Mouse (Mus musculus) cerebellum, adult 2 months (tissue): ENCODE data around the gene Scfd2. TPM values are rescaled to one million over a fixed set of nuclear protein-coding genes. Genes with fewer than 3 reads are reported as not detected.
A peak's percentile ranks its signal among the peaks of the same experiment; 100 is the strongest.

Source experiments
- DNase-seq, 2 experiments: peaks; one replicate each; pipeline ENCODE4 v3.0.0; 2021
- H3K27ac ChIP-seq: fragments of 200-500 bp; 2 replicates; pipeline ENCODE4 v1.5.1; 2012; ENCODE audit warnings: low read length, control low read depth, inconsistent platforms; ENCODE audit not compliant: insufficient read depth
- H3K27me3 ChIP-seq: fragments of 200-500 bp; 2 replicates; pipeline ENCODE4 v1.6.1; 2012; ENCODE audit warnings: inconsistent platforms, mild to moderate bottlenecking, low read length, moderate library complexity; ENCODE audit not compliant: control insufficient read depth, insufficient read depth
- H3K4me1 ChIP-seq: fragments of 200-500 bp; 2 replicates; pipeline ENCODE4 v1.6.1; 2011; ENCODE audit warnings: low read length; ENCODE audit not compliant: control insufficient read depth, insufficient read depth
- H3K4me3 ChIP-seq: fragments of 200-500 bp; replicated peaks from 2 replicates; pipeline ENCODE3; 2011; ENCODE audit warnings: mild to moderate bottlenecking, low read depth, low read length, control low read depth; ENCODE audit not compliant: insufficient read depth
- CTCF ChIP-seq: fragments of 200-500 bp; IDR thresholded peaks from 2 replicates; pipeline ENCODE4 v1.5.1; 2011; ENCODE audit warnings: low read depth, mild to moderate bottlenecking, control low read depth, low read length, moderate library complexity, borderline replicate concordance; ENCODE audit not compliant: insufficient read depth
- POLR2A ChIP-seq: fragments of 200-500 bp; IDR thresholded peaks from 2 replicates; pipeline ENCODE4 v1.6.1; 2011; ENCODE audit warnings: low read length, control low read depth, borderline replicate concordance; ENCODE audit not compliant: insufficient read depth
- WGBS: fragments of 180-500 bp; shearing (Covaris S2); methylation state at CpG from one replicate; pipeline ENCODE4 v1.1.7; 2018; 5-methylcytosine and 5-hydroxymethylcytosine counted together
- polyA plus RNA-seq: library from polyadenylated mRNA; depleted of rRNA; stranded (reverse); fragments of >200 nt; gene quantifications from 2 replicates; pipeline ENCODE4 v1.2.3, GENCODE M21; 2012

Scfd2 gene
- polyA plus RNA-seq, 1 experiment, result 17.7 TPM

GRCm38 (mm10) chr5:74273313-74273712 is 258.2 kb downstream of the Scfd2 start:
- Histone ChIP-seq H3K4me1 (peaks cover 12% of the 10 kb centered on the region; the same call in 1 of the 2 replicates), H3K4me3 (no peak overlapping the region), H3K27me3 (no peaks in the 10 kb centered on the region), H3K27ac (no peak overlapping the region)
- no peak for DNase-seq
- TF ChIP-seq POLR2A (no peak), CTCF (no peak)
- 93% methylated on average over 3 of the region's 3 CpGs for WGBS

- DNase-seq, result no peak
- Histone ChIP-seq H3K4me1 (peaks cover 37% of the 10 kb centered on the region), H3K27ac (peak overlapping the region; percentile 28; the same call in 1 of the 2 replicates), H3K4me3 (no peak overlapping the region), H3K27me3 (no peaks in the 10 kb centered on the region)
- TF ChIP-seq CTCF (no peak), POLR2A (no peak)
- 89% methylated on average over 5 of the region's 5 CpGs for WGBS
Measured at GRCm38 (mm10) chr5:74267736-74268369, 263.7 kb downstream of the Scfd2 start.

- 19% methylated on average over 1 of the region's 1 CpGs for WGBS
- Histone ChIP-seq H3K4me3 (no peak overlapping the region), H3K27ac (peak overlapping the region; percentile 10; the same call in 1 of the 2 replicates), H3K27me3 (no peaks in the 10 kb centered on the region), H3K4me1 (peaks cover 39% of the 10 kb centered on the region)
- no peak for TF ChIP-seq POLR2A
- TF ChIP-seq CTCF, result no peak
- peak in 1 of 2 experiments; percentile 60 for DNase-seq
Measured at GRCm38 (mm10) chr5:74267196-74267595, 264.4 kb downstream of the Scfd2 start.

- 9% methylated on average over 5 of the region's 5 CpGs for WGBS
- peak; percentile 74 to 80 for DNase-seq
- H3K4me1 ChIP-seq, result peaks cover 36% of the 10 kb centered on the region
- H3K4me3 ChIP-seq, result no peak overlapping the region
- no peak for TF ChIP-seq CTCF
- H3K27ac ChIP-seq, result peak overlapping the region; percentile 74
- no peaks in the 10 kb centered on the region for H3K27me3 ChIP-seq
Measured at GRCm38 (mm10) chr5:74266476-74266819, 265.1 kb downstream of the Scfd2 start.

- no peak for TF ChIP-seq POLR2A
- TF ChIP-seq CTCF, result no peak
- peak in 1 of 2 experiments; percentile 40 for DNase-seq
- H3K4me1 ChIP-seq, result peaks cover 36% of the 10 kb centered on the region
- peak overlapping the region; percentile 74 for H3K27ac ChIP-seq
- H3K27me3 ChIP-seq, result no peaks in the 10 kb centered on the region
- WGBS, result 62% methylated on average over 13 of the region's 13 CpGs
- H3K4me3 ChIP-seq, result no peak overlapping the region
Measured at GRCm38 (mm10) chr5:74265601-74266475, 265.7 kb downstream of the Scfd2 start.

- peaks cover 36% of the 10 kb centered on the region for H3K4me1 ChIP-seq
- H3K27me3 ChIP-seq, result no peaks in the 10 kb centered on the region
- no peak overlapping the region for H3K4me3 ChIP-seq
- H3K27ac ChIP-seq, result no peak overlapping the region
- no peak for DNase-seq
- TF ChIP-seq POLR2A (no peak), CTCF (no peak)
- 77% methylated on average over 6 of the region's 6 CpGs for WGBS
Measured at GRCm38 (mm10) chr5:74265151-74265550, 266.4 kb downstream of the Scfd2 start.

GRCm38 (mm10) chr5:74264541-74264940 is 267.0 kb downstream of the Scfd2 start:
- TF ChIP-seq CTCF (no peak), POLR2A (no peak)
- WGBS, result 88% methylated on average over 4 of the region's 4 CpGs
- H3K4me1 ChIP-seq, result peaks cover 36% of the 10 kb centered on the region
- no peaks in the 10 kb centered on the region for H3K27me3 ChIP-seq
- H3K4me3 ChIP-seq, result no peak overlapping the region
- no peak for DNase-seq
- H3K27ac ChIP-seq, result no peak overlapping the region

GRCm38 (mm10) chr5:74261016-74261415 is 270.5 kb downstream of the Scfd2 start:
- WGBS, result 67% methylated on average over 6 of the region's 6 CpGs
- no peak overlapping the region for H3K4me3 ChIP-seq
- no peak for DNase-seq
- no peaks in the 10 kb centered on the region for H3K27me3 ChIP-seq
- TF ChIP-seq CTCF (no peak), POLR2A (no peak)
- H3K27ac ChIP-seq, result no peak overlapping the region
- H3K4me1 ChIP-seq, result peaks cover 30% of the 10 kb centered on the region
